Mouse (Mus musculus) erythroid progenitor cell, adult 5-6 weeks (primary cell): ENCODE results near the gene Rimbp2. TPM values are rescaled to one million over a fixed set of nuclear protein-coding genes. Genes with fewer than 3 reads are reported as not detected.
"Not testable (repeated sequence)": the region's sequence is repeated elsewhere in the genome, so short reads cannot be mapped to it uniquely, and the experiment has no call there.

Experiments
- ATAC-seq: replicated peaks from 2 replicates; pipeline ENCODE4 v1.8.0; 2016; ENCODE audit warnings: moderate number of reproducible peaks, mild to moderate bottlenecking, moderate TSS enrichment, inconsistent platforms; ENCODE audit not compliant: poor library complexity, low FRiP score, severe bottlenecking
- total RNA-seq, 2 experiments: library from RNA; stranded (forward) in 1 of 2; stranded (reverse) in 1 of 2; fragments of 150-400 nt in 1 of 2; fragments of 186-747, 209-891 nt in 1 of 2; gene quantifications; 2 replicates each; pipeline versions ENCODE4 v1.2.3 to v1.2.4; 2015 to 2017; ENCODE audit warnings: low replicate concordance in 2 of 2

Gene Rimbp2
- total RNA-seq, 2 experiments from 2014 or later: 1.3 TPM; not detected in 1

DNA sequence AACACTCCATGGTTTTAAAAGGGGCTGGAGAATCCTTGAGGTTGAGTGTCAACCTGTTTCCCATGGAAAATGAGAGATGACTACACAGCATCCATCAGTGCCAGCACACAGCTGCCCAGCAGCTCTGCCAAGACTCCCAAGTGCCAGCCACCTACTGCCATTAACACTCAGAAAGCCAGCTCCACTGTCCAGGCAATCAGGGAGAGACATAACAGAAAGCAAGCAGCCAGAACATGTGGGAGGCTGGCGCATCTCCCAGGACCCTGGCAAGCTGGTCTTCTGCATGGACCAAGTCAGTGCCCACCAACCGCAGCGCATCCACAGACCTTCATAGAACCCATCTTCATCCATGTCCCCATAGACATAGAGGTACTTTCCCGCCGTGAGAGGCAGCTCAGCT, 152.7 kb downstream of the Rimbp2 start:
- no peak for ATAC-seq

DNA sequence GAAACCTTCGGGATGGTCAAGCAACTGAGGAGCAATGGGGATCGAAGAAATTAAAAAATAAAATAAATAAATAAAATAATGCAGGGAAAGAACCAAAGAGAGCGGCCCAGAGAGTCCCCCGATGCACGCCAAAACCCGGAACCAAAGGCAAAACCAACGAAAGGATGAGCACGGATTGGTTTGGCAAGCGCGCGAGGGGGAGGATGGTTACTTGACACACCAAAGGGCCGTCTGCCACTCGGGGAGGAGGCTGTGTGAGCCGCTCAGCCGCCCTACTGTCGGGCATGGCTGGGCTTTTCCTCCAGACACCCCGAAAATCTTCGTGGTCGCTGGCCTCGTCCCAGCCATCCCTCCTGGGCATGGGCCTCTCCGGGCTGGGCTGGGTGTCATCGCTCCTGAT, 171.7 kb downstream of the Rimbp2 start:
- no peak for ATAC-seq

DNA sequence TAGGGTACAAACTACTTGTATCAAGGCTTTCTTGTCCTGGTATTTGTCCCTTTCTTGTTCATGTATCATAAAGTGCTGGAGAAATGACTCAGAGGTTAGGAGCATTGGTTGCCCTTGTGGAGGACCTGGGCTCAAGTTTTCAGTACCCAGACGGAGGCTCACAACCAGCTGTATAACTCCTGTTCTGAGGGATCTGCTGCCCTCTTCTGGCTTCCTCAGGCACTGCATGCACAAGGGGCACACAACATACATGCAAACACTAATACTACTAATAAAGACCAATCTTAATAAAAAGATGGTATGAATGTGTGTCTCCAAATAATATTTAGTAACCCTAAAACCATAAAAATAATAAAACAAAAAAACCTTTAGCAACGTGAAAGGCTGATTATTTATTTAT, 176.9 kb downstream of the Rimbp2 start:
- no peak for ATAC-seq

DNA sequence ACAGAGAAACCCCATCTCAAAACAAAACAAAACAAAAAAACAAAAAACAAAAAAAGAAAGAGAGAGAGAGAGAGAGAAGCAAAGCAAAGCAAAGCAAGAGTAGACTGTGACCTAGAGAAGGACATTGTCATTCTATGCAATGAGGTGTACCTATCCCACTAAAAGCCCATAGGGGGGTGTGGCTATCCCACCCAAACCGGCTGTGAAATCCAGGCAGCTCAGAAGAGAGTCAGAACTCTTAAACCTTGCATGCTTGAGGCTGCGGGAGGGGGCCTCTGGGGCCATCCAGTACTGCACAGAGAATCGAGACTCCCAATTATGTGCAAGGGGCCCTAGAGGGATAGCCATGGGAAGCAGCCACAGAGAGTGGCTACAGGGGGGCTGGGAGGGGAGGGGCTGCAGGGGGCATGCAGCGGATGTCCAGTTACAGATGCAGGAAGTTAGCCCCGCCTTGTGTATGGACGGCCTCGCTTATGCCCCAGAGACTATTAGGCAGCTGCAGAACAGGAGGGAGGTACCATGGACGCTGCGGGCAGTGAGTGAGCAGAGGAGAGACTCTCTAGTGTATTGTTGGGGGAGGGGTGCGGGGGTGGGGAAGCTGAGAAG, 184.2 kb downstream of the Rimbp2 start:
- ATAC-seq: no peak

DNA sequence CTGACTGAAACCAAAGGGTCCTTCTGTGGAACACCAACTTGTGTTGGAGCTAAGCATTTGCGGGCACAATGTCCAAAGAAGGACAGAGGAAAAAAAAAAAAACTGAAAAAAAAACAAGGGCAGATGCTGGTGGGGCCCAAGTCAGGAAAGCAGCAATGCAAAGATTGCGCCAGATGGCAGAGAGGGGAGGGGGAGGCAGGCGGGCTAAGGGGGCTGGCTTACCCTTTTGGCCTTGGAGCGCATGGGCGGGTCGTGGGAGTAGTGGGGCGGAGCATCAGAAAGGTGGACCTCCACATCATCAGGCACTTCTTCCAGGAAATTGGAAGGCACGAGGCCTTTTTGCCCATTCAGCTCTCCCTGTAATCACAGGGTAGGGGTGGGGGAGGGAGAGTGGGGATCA, 192.2 kb downstream of the Rimbp2 start:
- no peak for ATAC-seq

DNA sequence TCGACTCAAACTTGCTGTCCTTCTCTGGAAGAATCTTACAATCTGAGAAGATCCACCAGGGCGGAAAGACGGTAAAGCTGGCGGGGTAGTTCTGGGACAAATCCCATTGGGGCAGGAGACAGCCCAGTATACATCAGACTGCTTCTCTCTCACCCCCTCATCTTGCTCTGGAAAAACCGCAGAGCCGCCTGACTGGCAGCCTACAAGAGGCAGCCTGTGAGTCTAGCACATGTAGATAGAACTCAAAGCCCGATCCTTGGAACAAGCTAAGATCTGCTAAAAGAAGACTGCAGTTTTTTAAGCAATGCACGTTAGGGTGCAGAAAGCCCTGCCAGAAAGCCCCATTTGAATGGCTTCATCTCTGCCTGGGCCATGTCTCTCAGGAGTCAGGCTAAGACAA, 207.0 kb downstream of the Rimbp2 start:
- ATAC-seq: no peak

DNA sequence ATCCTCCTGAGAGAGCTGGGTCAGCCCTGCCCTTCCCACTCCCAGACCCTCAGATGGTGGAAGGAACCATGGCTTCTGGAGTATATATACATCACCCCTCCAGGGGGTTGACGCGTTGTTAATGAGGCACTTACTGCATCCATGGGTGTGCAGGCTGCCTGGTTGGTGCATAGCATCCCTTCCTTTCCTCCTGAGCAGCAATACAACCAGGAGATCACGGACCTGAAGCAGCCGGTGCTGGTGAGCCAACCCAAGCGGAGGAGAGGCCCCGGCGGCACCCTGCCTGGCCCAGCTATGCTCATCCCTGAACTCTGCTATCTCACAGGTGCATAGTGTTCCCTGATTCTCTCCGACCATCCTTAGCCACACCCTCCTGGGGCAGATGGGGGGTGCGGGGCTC, 208.1 kb downstream of the Rimbp2 start:
- no peak for ATAC-seq

DNA sequence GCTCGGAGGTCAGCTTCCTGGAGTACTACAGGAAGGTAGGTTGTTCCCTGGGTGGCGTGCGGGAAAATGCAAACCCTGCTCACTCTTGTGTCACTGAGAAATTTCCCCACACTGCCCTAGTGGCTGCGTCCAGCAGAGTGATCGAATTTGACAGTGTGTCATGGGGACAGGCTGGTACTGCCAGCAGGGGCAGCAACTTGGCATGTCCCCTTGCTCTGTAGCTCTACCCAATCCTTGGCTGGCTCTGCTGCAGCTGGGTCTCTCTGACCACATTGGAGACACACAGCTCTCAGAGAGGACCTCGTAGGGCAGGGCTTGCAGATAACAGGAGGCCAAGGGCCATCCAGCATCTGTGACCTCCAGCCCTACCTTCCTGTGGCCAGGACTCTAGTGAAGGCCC, 208.9 kb downstream of the Rimbp2 start:
- no peak for ATAC-seq

DNA sequence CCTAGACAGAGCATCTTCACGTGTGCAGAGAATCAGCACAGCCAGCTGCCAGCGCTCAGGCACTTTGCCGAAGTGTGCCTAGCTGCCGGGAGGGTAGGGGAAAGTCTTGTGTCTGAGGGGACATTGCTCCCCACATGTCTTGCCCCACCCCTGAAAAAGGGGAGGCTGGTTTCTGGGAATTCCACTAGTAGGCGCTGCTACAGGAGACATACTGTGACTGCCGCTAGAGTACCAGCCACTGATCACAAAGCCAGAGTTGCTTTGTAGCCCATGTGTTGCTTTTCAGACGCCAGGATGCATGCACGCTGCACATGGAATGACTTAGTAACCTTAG, 213.5 kb downstream of the Rimbp2 start:
- ATAC-seq: no peak

DNA sequence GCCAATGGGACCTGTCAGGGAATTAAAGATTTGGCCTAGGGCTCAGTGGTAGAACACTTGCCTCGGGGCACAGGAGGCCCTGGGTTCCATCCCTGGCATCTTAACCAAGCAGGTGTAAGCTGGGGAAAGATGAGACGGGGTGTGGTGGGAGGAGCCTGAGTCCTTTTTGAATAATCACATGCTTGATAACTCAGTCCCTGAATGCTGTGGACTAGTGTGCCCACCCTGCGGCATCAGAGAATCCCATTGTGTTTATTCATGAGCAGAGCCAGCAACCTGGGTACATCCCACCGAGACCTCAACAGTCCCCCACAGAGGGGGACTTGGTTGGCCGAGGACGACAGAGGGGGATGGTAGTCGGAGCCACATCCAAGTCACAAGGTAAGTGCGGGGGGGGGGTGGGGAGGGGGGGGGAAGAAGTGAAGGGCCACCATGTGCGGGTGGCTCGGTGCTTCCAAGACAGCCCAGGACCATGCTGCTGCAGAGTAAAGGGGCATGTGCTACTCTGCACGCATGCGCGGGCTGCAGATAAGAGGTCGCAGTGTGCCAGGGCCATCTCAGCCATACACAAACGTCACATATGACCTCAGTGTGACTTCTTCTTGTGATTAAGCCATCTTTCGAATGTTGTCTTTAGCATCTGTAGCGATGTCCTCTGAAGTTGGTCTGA, 214.0 kb downstream of the Rimbp2 start:
- ATAC-seq: no peak

DNA sequence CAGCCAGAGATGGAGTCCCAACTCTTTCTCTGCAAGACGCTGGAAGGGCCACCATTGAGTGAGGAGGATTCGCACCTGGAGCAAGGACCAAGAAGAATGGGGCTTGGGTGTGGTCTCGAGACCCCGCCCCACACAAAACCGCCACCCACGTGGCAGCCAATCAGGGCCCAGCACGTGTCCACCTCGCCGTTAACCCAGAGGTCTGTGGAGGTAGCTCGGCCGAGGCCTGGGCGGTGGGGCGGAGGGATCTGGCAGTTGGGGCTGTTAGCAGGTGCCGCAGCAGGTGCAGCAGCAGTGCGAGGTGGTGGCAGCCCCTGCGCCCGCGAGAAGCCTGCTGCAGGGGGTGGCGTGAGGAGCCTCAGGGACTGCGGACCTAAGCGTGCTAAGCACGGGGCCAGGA, 217.4 kb downstream of the Rimbp2 start:
- no peak for ATAC-seq

DNA sequence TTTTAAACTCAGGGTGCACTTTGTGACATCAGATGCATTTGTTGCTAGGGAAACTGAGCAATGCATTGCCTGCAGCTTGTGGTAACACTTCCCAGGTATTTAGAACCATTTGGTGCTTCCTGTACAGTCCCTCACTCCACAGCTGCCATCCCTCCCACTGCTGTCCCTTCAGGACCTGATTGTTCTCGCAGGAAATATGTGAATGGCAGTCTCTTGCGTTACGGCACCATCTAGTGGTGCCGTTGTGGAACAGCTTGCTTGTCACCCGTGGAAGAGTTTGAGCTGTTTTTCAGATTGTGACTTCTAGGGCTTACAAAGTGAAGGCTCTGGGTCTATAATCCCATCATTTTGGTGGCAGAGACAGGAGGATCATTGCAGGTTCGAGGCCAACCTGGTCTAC, 219.3 kb downstream of the Rimbp2 start:
- no peak for ATAC-seq

DNA sequence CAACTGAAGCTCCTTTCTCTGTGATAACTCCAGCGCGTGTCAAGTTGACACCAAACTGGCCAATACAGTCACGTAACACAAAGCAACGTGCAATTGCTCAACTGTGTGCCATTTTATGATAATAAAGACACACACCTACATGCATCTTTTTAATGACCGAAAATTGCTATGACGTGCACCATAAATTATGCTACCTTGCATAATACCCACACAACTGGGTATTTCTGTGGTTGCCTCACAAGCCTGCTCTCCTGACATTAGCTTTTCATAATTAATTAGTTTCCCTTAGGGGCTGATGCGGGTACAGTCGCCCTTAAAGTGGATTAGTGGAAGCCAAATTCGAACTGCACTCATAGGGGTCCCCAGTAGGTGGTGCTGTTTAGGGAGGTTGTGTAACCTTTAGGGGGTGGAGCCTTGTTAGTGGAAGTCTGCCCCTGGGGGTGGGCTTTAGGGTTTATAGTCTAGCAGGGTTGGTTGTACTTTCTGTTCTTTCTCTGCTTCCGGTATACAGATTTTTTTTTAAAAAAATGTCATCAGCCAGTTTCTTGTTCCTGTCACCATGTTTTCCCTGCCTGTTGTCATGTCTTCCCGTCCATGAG, 220.8 kb downstream of the Rimbp2 start:
- no peak for ATAC-seq

DNA sequence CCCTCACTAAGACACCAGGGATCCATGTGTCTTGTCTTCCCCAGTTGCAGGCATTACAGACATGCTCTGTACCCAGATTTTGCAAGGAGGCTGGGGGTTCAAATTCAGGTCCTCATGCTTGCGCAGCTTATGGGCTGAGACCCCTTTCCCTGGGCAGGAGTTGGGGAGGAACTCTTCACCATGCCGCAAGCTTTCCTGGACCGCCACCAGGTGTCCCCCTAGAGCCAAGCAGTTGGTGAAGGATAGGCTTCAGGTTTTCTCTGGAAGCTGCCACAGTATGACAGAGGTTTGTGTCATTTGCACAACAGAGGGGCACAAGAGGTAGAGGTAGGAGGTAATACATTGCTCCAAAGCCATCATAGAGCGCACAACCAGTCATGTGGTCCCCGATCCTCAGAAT, 222.7 kb downstream of the Rimbp2 start:
- ATAC-seq: no peak

DNA sequence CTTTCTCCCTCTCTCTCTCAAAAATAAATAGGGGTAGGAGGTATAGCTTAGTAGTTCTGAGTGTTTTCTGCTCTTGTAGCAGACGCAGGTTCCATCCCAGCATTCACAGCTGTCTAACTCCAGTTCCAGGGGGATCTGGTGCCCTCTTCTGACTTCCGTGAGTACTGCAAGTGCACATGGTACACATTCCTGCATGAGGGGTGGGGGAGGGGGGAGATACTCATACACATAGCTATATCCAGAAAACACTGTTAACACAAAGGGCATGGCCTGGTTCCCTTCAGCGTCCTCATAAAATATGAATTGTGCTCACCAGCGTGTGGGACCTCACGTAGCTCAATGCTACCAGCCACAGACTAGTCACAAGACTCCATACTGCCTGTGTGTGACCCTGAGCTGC, 223.9 kb downstream of the Rimbp2 start:
- no peak for ATAC-seq

DNA sequence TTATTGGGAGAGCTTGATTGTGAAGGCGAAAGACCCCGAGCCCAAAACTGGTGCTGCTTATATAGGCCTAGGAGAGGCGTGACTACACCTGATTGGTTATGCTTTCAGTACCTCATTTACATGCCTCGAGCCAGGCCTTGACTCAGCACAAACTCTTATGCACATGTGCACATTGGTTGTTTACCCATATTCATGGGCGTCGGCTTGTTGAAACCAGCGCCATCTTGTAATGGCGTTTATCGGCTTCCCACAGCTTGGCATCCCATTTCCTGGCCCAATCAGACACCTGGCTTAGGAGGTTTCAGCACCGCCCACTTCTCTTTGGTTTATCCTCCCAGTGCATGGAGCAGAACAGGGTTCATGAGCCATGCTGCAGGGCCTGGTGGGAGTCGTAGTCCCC, 232.8 kb downstream of the Rimbp2 start:
- ATAC-seq: not testable (repeated sequence)

DNA sequence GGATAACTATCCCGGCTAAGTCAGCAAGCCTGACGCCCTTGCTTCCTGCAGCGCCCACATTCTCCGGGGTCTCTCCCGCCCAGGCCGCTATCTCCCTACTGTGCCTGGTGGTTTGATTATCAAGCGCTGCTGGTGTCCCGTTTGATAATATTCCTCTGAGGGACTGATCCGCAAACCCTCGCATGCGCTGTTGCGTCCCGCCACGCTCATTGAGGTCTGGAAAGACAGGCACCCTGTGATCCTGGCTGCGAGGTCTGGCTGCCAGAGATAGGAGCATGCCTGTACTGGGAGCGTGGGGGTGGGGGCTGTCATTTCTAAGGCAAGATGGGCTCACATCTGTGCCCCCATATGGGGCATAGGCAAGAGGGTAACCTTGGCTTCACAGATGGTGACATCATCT, 238.1 kb downstream of the Rimbp2 start:
- no peak for ATAC-seq

DNA sequence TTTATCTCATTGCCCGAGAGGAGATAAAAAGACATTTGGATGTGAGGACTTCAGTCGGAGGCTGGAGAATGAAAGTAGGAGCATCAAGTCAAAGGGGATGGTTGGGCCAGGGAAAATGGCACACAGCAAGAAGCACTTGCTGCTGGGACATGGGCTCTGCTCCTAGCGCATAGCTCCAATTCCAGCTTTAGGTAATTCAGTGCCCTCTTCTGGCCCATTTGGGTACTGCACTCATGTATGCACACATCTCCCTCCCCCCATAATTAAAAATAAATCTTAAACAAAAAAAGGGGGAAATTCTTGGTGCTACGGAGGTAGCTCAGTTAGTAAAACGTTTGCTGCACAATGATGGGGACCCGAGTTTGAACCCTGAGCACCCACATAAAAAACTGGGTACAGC, 241.4 kb downstream of the Rimbp2 start:
- ATAC-seq: no peak

DNA sequence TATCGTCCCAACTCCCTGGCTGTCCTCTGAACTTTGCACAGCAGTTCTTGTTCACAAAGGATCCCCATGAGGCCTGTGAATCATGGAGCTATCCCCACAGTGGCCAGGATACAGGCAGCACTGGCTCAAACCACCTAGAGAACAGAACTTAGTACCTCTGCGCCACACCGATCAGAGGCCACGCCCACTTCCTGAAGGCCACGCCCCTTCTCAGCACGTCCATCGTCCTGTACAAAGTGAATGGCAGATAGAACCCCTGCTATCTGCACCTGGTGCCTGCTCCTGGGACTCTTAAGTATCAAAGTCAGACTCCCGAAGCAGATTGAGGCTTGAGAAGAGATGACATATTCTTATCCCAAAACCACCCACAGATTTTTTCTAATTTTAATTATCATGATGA, 242.7 kb downstream of the Rimbp2 start:
- no peak for ATAC-seq

DNA sequence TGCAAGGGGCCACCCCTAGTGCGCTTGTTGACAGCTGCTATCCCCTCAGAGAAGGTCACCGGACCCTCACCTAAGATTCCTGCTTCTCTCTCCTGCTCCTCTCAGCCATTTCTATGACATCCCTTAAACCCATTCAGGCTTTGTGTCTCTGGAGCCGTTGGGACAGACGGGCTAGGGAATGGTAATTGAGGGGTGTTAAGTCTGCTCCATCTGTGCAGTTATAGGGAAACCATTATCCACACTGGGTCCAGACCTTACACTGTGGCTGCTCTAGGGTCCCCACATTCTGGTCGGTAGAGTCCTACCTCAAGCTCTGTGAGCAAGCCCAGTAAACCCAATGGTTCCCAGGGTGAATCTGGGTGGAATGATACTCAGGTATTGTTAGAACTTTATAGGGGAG, 244.4 kb downstream of the Rimbp2 start:
- no peak for ATAC-seq
